In the genomic region with DNA sequence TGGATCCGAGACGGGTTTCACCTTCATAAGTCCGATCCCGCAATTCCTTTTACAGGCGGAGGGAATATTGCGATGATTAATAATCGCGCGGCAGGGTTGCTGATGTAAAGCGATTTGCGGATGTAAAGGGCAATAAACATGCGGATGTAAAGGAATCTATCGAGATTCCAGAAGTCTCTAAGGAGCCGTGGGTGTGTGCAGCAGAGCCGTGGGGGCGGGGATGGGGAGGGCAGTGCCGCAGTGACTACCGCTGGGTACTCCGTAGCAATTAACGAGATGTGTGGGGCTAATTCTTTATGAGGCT, we compare ENCODE assay signal across 8 mouse cellular contexts. TPM values are rescaled to one million over a fixed set of nuclear protein-coding genes. Genes with fewer than 3 reads are reported as not detected.
DNase-seq lines count a peak whose midpoint lies in the region; ATAC-seq and TF ChIP-seq lines count a peak whose summit lies in the region.

No protein-coding gene starts in this region.

- H3K4me3 ChIP-seq in erythroblast, embryonic 14.5 days (replicated peaks), result peak overlapping the region; percentile 73
- H3K4me3 ChIP-seq in ES-Bruce4 (ENCODE audit: low read depth, low read length), result peak overlapping the region; percentile 46; the same call in 1 of the 2 replicates
- peak overlapping the region; percentile 59 for H3K4me3 ChIP-seq in forebrain, embryonic 10.5 days

- TF ChIP-seq EP300 in ES-Bruce4 (IDR thresholded peaks at IDR 0.05; ENCODE audit: insufficient read depth, low read depth, low read length), result no peak

- H3K4me1 ChIP-seq in erythroblast, embryonic 14.5 days (ENCODE audit: control insufficient read depth), result peaks cover 29% of the 10 kb centered on the region
- H3K4me1 ChIP-seq in ES-Bruce4 (ENCODE audit: control insufficient read depth, insufficient read depth, low read length), result no peaks in the 10 kb centered on the region
- H3K4me1 ChIP-seq in forebrain, embryonic 10.5 days, result peaks cover 28% of the 10 kb centered on the region

- DNase-seq in forebrain, embryonic 10.5 days (ENCODE audit: extremely low spot score, low spot score), result peak; percentile 47
- peak; percentile 27 for DNase-seq in kidney, adult 9 months
- peak; percentile 70 for DNase-seq in lung, postnatal 36 days
- DNase-seq in testis, postnatal 10 days (ENCODE audit: low spot score), result peak; percentile 63
- no peak for DNase-seq in layer of hippocampus, postnatal 25 days (ENCODE audit: extremely low spot score in 1 of 2, low spot score in 1 of 2)

- no peak for TF ChIP-seq CTCF in ES-Bruce4 (IDR thresholded peaks at IDR 0.05; ENCODE audit: low read depth, low read length)

- WGBS in forebrain, embryonic 10.5 days, result under 1% methylated on average over 20 of the region's 20 CpGs

- no peak for TF ChIP-seq POLR2A in ES-Bruce4 (IDR thresholded peaks at IDR 0.05; ENCODE audit: insufficient read depth, low read length)

- no peaks in the 10 kb centered on the region for H3K9me3 ChIP-seq in erythroblast, embryonic 14.5 days (ENCODE audit: control insufficient read depth, low read length)
- H3K9me3 ChIP-seq in ES-Bruce4 (replicated peaks; ENCODE audit: control insufficient read depth, insufficient read depth, low read length, poor library complexity, severe bottlenecking), result no peaks in the 10 kb centered on the region
- no peaks in the 10 kb centered on the region for H3K9me3 ChIP-seq in forebrain, embryonic 10.5 days

- H3K27me3 ChIP-seq in erythroblast, embryonic 14.5 days (ENCODE audit: control insufficient read depth), result peaks cover 58% of the 10 kb centered on the region
- H3K27me3 ChIP-seq in ES-Bruce4 (ENCODE audit: control insufficient read depth, insufficient read depth, low read length, poor library complexity, severe bottlenecking), result no peaks in the 10 kb centered on the region
- H3K27me3 ChIP-seq in forebrain, embryonic 10.5 days (ENCODE audit: poor library complexity, severe bottlenecking), result peaks cover 42% of the 10 kb centered on the region; the same call in 1 of the 2 replicates

- H3K27ac ChIP-seq in ES-Bruce4 (ENCODE audit: insufficient read depth, low read length), result no peak overlapping the region
- H3K27ac ChIP-seq in forebrain, embryonic 10.5 days, result no peak overlapping the region

- H3K9ac ChIP-seq in ES-Bruce4 (ENCODE audit: low read depth, poor library complexity, severe bottlenecking), result peak overlapping the region; percentile 34; the same call in 1 of the 2 replicates

- ATAC-seq in erythroblast, adult 5-6 weeks (replicated peaks; ENCODE audit: low FRiP score, poor library complexity, severe bottlenecking), result no peak

- no peaks in the 10 kb centered on the region for H3K36me3 ChIP-seq in erythroblast, embryonic 14.5 days (ENCODE audit: control insufficient read depth)
- no peaks in the 10 kb centered on the region for H3K36me3 ChIP-seq in ES-Bruce4 (ENCODE audit: control insufficient read depth, insufficient read depth, low read length, poor library complexity, severe bottlenecking)
- H3K36me3 ChIP-seq in forebrain, embryonic 10.5 days (replicated peaks), result no peaks in the 10 kb centered on the region

RNA-seq across cellular contexts. Expression of gene Fos, which starts 13.0 kb away (rescaled TPM):
- polyA plus RNA-seq in erythroblast, embryonic 14.5 days (2012), result 18.4 and 19.2 TPM in 2 replicates
- 40.3 and 41.9 TPM in 2 replicates for total RNA-seq in erythroblast, adult 5-6 weeks (2015; ENCODE audit: low replicate concordance)
- total RNA-seq in erythroblast, adult 5-6 weeks (2017; ENCODE audit: low replicate concordance), result 25.0 and 32.1 TPM in 2 replicates
- polyA plus RNA-seq in ES-Bruce4 (2011; ENCODE audit: insufficient read depth, insufficient read length, low read depth, missing spikeins), result 4.8 and 7.3 TPM in 2 replicates
- polyA plus RNA-seq in forebrain, embryonic 10.5 days (2016; fragmentation: Nextera tagmentation; extraction: Ambion mirVana), result 0.34 and 1.2 TPM in 2 replicates
- 10 to 100 TPM; 10.7 to 13.9 TPM for total RNA-seq in layer of hippocampus, postnatal 25 days (2021)

Comparison
In these comparisons a context has a peak if more than half of its experiments do, and no peak if none do; other contexts are left out.
1. DNase-seq: peak in forebrain, embryonic 10.5 days (single experiment), kidney, adult 9 months (single experiment), lung, postnatal 36 days (single experiment) and testis, postnatal 10 days (single experiment); none in layer of hippocampus, postnatal 25 days (0 of 2).
2. Peak in every context shown above with its lines, with median percentiles within 50 percentile points of each other: H3K4me3 ChIP-seq.